Mouse (Mus musculus) MEL (cell line): ENCODE data around the gene Hsp90ab1.

Experiments used
- CHD2 ChIP-seq: IDR thresholded peaks from 2 replicates; pipeline ENCODE4 v1.6.1; 2011; ENCODE audit warnings: low read length, improper control_type of control experiment
- CTCF ChIP-seq, 3 experiments: IDR thresholded peaks in 2 of 3; conservative IDR thresholded peaks in 1 of 3; 2 replicates each; pipeline ENCODE4 v1.5.1; 2011 to 2012; ENCODE audit warnings: low read length in 3 of 3, low read depth in 2 of 3, mild to moderate bottlenecking in 2 of 3, improper control_type of control experiment in 1 of 3, inconsistent platforms in 1 of 3, mixed read lengths in 1 of 3, moderate library complexity in 1 of 3; ENCODE audit not compliant: control insufficient read depth in 1 of 3, insufficient read depth in 1 of 3, poor library complexity in 1 of 3, severe bottlenecking in 1 of 3
- MAZ ChIP-seq: IDR thresholded peaks from 2 replicates; pipeline ENCODE4 v1.6.1; 2012; ENCODE audit warnings: low read depth, mild to moderate bottlenecking, inconsistent platforms, low read length, improper control_type of control experiment
- POLR2A ChIP-seq, 2 experiments: IDR thresholded peaks; 2 replicates each; pipeline ENCODE4 v1.6.1; 2011 to 2012; ENCODE audit warnings: low read length in 2 of 2, mild to moderate bottlenecking in 2 of 2, control low read depth in 1 of 2, improper control_type of control experiment in 1 of 2, low read depth in 1 of 2, moderate library complexity in 1 of 2; ENCODE audit not compliant: control insufficient read depth in 1 of 2, insufficient read depth in 1 of 2, poor library complexity in 1 of 2
- POLR2AphosphoS2 ChIP-seq: IDR thresholded peaks from 2 replicates; pipeline ENCODE4 v1.6.1; 2011; ENCODE audit warnings: low read length, improper control_type of control experiment
- ZC3H11A ChIP-seq: IDR thresholded peaks from 2 replicates; pipeline ENCODE4 v1.6.1; 2012; ENCODE audit warnings: low read depth, mild to moderate bottlenecking, inconsistent platforms, low read length, improper control_type of control experiment
- ZMIZ1 ChIP-seq: IDR thresholded peaks from 2 replicates; pipeline ENCODE4 v1.6.1; 2012; ENCODE audit warnings: low read depth, mild to moderate bottlenecking, inconsistent platforms, low read length, improper control_type of control experiment, moderate library complexity

DNA sequence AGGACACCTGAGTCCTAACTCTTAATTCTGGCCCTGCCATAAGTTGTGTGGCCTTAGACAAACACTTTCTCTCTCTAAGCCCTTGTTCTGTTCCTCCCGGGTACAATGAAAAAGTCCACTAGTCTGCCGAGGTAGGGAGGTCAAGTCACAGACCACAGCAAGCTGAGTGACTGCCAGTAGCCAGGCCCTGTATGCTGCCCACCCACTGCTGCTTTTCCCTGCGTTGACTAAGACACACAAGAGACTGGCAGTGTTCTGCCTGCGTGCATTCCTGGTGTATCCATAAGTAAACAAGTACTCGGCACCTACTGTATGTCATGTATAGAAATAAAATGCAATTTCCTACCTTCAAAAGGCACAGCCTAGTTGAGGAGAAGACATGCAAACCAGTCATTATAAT lies 22.8 kb downstream of the Hsp90ab1 start:
- no peak for TF ChIP-seq POLR2A (IDR thresholded peaks at IDR 0.05; ENCODE audit: control insufficient read depth in 1 of 2, insufficient read depth in 1 of 2, low read depth in 1 of 2, low read length in 2 of 2, poor library complexity in 1 of 2)
- TF ChIP-seq CHD2 = no peak
- no peak for TF ChIP-seq MAZ
- TF ChIP-seq ZMIZ1 = no peak
- TF ChIP-seq CTCF (IDR thresholded peaks at IDR 0.05 in 2 of 3, conservative IDR thresholded peaks at IDR 0.05 in 1 of 3; ENCODE audit: control insufficient read depth in 1 of 3, insufficient read depth in 1 of 3, low read depth in 2 of 3, low read length in 3 of 3, poor library complexity in 1 of 3, severe bottlenecking in 1 of 3) = no peak
- TF ChIP-seq POLR2AphosphoS2 = no peak
- no peak for TF ChIP-seq ZC3H11A
